Mouse (Mus musculus) MEL (cell line): Measurements from ENCODE around the gene Stam. TPM values are rescaled to one million over a fixed set of nuclear protein-coding genes. Genes with fewer than 3 reads are reported as not detected.
A peak's percentile ranks its signal among the peaks of the same experiment; 100 is the strongest.

Source experiments
- DNase-seq: peaks from one replicate; pipeline ENCODE4 v3.0.0; 2011; ENCODE audit warnings: low read depth, low spot score
- H3K27ac ChIP-seq: 2 replicates; pipeline ENCODE4 v1.5.1; 2012; ENCODE audit warnings: low read depth, mild to moderate bottlenecking, control low read depth, low read length, moderate library complexity; ENCODE audit not compliant: control insufficient read depth
- H3K27me3 ChIP-seq, 2 experiments: fragments of 150-350 bp in 1 of 2; sonication (generic) in 1 of 2; 2 replicates each; pipeline ENCODE4 v1.6.1; 2012; ENCODE audit warnings: low read length in 2 of 2, mild to moderate bottlenecking in 2 of 2, improper control_type of control experiment in 1 of 2, moderate library complexity in 1 of 2; ENCODE audit not compliant: insufficient read depth in 2 of 2, control insufficient read depth in 1 of 2
- H3K36me3 ChIP-seq, 2 experiments: 2 replicates each; pipeline ENCODE4 v1.6.1; 2012 to 2014; ENCODE audit warnings: low read length in 2 of 2, improper control_type of control experiment in 1 of 2, inconsistent platforms in 1 of 2, mild to moderate bottlenecking in 1 of 2; ENCODE audit not compliant: insufficient read depth in 2 of 2, control insufficient read depth in 1 of 2
- H3K4me1 ChIP-seq, 2 experiments: fragments of 150-350 bp in 1 of 2; sonication (generic) in 1 of 2; 2 replicates each; pipeline ENCODE4 v1.6.1; 2012; ENCODE audit warnings: low read length in 2 of 2, improper control_type of control experiment in 1 of 2, mild to moderate bottlenecking in 1 of 2; ENCODE audit not compliant: insufficient read depth in 2 of 2, control insufficient read depth in 1 of 2
- H3K4me3 ChIP-seq, 2 experiments: fragments of 150-350 bp in 1 of 2; sonication (generic) in 1 of 2; 2 replicates each; pipeline ENCODE4 v1.5.1; 2012; ENCODE audit warnings: low read depth in 2 of 2, low read length in 2 of 2, mild to moderate bottlenecking in 2 of 2, moderate library complexity in 2 of 2, control low read depth in 1 of 2, improper control_type of control experiment in 1 of 2; ENCODE audit not compliant: control insufficient read depth in 1 of 2, insufficient read depth in 1 of 2
- H3K79me2 ChIP-seq: 2 replicates; pipeline ENCODE4 v1.6.1; 2012; ENCODE audit warnings: mild to moderate bottlenecking, low read length, moderate library complexity; ENCODE audit not compliant: control insufficient read depth, poor library complexity, insufficient read depth
- H3K9ac ChIP-seq: 2 replicates; pipeline ENCODE4 v1.6.1; 2012; ENCODE audit warnings: low read depth, mild to moderate bottlenecking, control low read depth, low read length, moderate library complexity; ENCODE audit not compliant: control insufficient read depth, poor library complexity, severe bottlenecking
- H3K9me3 ChIP-seq: fragments of 150-350 bp; sonication (generic); replicated peaks from 2 replicates; pipeline ENCODE4 v1.6.1; 2012; ENCODE audit warnings: mild to moderate bottlenecking, low read length, improper control_type of control experiment, moderate library complexity; ENCODE audit not compliant: insufficient read depth
- CTCF ChIP-seq, 3 experiments: IDR thresholded peaks in 2 of 3; conservative IDR thresholded peaks in 1 of 3; 2 replicates each; pipeline ENCODE4 v1.5.1; 2011 to 2012; ENCODE audit warnings: low read length in 3 of 3, low read depth in 2 of 3, mild to moderate bottlenecking in 2 of 3, improper control_type of control experiment in 1 of 3, inconsistent platforms in 1 of 3, mixed read lengths in 1 of 3, moderate library complexity in 1 of 3; ENCODE audit not compliant: control insufficient read depth in 1 of 3, insufficient read depth in 1 of 3, poor library complexity in 1 of 3, severe bottlenecking in 1 of 3
- ETS1 ChIP-seq: IDR thresholded peaks from 2 replicates; pipeline ENCODE4 v1.6.1; 2012; ENCODE audit warnings: low read depth, mild to moderate bottlenecking, inconsistent platforms, low read length, improper control_type of control experiment, moderate library complexity
- GABPA ChIP-seq: IDR thresholded peaks from 2 replicates; pipeline ENCODE4 v1.6.1; 2012; ENCODE audit warnings: low read depth, mild to moderate bottlenecking, inconsistent platforms, low read length, improper control_type of control experiment, moderate library complexity
- GATA1 ChIP-seq: IDR thresholded peaks from 2 replicates; pipeline ENCODE4 v1.6.1; 2011; ENCODE audit warnings: low read depth, low read length, improper control_type of control experiment
- HCFC1 ChIP-seq: IDR thresholded peaks from 2 replicates; pipeline ENCODE4 v1.6.1; 2012; ENCODE audit warnings: low read depth, mild to moderate bottlenecking, inconsistent platforms, low read length, improper control_type of control experiment, moderate library complexity
- MAFK ChIP-seq: IDR thresholded peaks from 2 replicates; pipeline ENCODE4 v1.6.1; 2011; ENCODE audit warnings: low read depth, mild to moderate bottlenecking, low read length, improper control_type of control experiment, borderline replicate concordance
- MAX ChIP-seq: IDR thresholded peaks from 2 replicates; pipeline ENCODE4 v1.6.1; 2011; ENCODE audit warnings: low read length, improper control_type of control experiment
- MAZ ChIP-seq: IDR thresholded peaks from 2 replicates; pipeline ENCODE4 v1.6.1; 2012; ENCODE audit warnings: low read depth, mild to moderate bottlenecking, inconsistent platforms, low read length, improper control_type of control experiment
- MXI1 ChIP-seq: IDR thresholded peaks from 2 replicates; pipeline ENCODE4 v1.6.1; 2011; ENCODE audit warnings: mild to moderate bottlenecking, low read depth, low read length, improper control_type of control experiment
- POLR2A ChIP-seq, 2 experiments: IDR thresholded peaks; 2 replicates each; pipeline ENCODE4 v1.6.1; 2011 to 2012; ENCODE audit warnings: low read length in 2 of 2, mild to moderate bottlenecking in 2 of 2, control low read depth in 1 of 2, improper control_type of control experiment in 1 of 2, low read depth in 1 of 2, moderate library complexity in 1 of 2; ENCODE audit not compliant: control insufficient read depth in 1 of 2, insufficient read depth in 1 of 2, poor library complexity in 1 of 2
- POLR2AphosphoS5 ChIP-seq: IDR thresholded peaks from 2 replicates; pipeline ENCODE4 v1.6.1; 2012; ENCODE audit warnings: low read depth, borderline replicate concordance, mild to moderate bottlenecking, inconsistent platforms, low read length, moderate library complexity, mixed read lengths
- RAD21 ChIP-seq: IDR thresholded peaks from 2 replicates; pipeline ENCODE4 v1.6.1; 2011; ENCODE audit warnings: mild to moderate bottlenecking, low read depth, low read length, improper control_type of control experiment
- RCOR1 ChIP-seq: IDR thresholded peaks from 2 replicates; pipeline ENCODE4 v1.6.1; 2012; ENCODE audit warnings: low read depth, mild to moderate bottlenecking, inconsistent platforms, low read length, improper control_type of control experiment
- SIN3A ChIP-seq: IDR thresholded peaks from 2 replicates; pipeline ENCODE4 v1.6.1; 2012; ENCODE audit warnings: low read length, improper control_type of control experiment, inconsistent platforms
- SMC3 ChIP-seq: IDR thresholded peaks from 2 replicates; pipeline ENCODE4 v1.6.1; 2011; ENCODE audit warnings: low read depth, low read length, improper control_type of control experiment
- TBP ChIP-seq: IDR thresholded peaks from 2 replicates; pipeline ENCODE4 v1.8.0; 2011; ENCODE audit warnings: low read depth, low read length, improper control_type of control experiment
- TCF12 ChIP-seq: IDR thresholded peaks from 2 replicates; pipeline ENCODE4 v1.6.1; 2014; ENCODE audit warnings: low read depth, mild to moderate bottlenecking, inconsistent platforms, low read length, improper control_type of control experiment, moderate library complexity
- ZC3H11A ChIP-seq: IDR thresholded peaks from 2 replicates; pipeline ENCODE4 v1.6.1; 2012; ENCODE audit warnings: low read depth, mild to moderate bottlenecking, inconsistent platforms, low read length, improper control_type of control experiment
- ZNF384 ChIP-seq: IDR thresholded peaks from 2 replicates; pipeline ENCODE4 v1.6.1; 2012; ENCODE audit warnings: low read depth, mild to moderate bottlenecking, inconsistent platforms, low read length, improper control_type of control experiment
- polyA plus RNA-seq, 2 experiments: library from polyadenylated mRNA; stranded (reverse) in 1 of 2; unstranded in 1 of 2; fragments of >175 nt in 1 of 2; fragments of >200 nt in 1 of 2; gene quantifications; 2 replicates each; pipeline versions ENCODE4 v1.2.1 to v1.2.4; 2012; ENCODE audit warnings: low replicate concordance in 2 of 2, low read depth in 1 of 2; ENCODE audit not compliant: insufficient read length in 2 of 2, insufficient read depth in 1 of 2, missing spikeins in 1 of 2
- total RNA-seq: library from RNA; depleted of rRNA; stranded (reverse); fragments of 300-350 nt; gene quantifications from 2 replicates; pipeline ENCODE4 v1.2.3, GENCODE M21; 2012

The Stam gene
- total and polyA plus RNA-seq, 3 experiments = 24.5 to 466 (median 29.6) TPM

GRCm38 (mm10) chr2:14145311-14145710 lies 71.4 kb downstream of the Stam start:
- H3K79me2 ChIP-seq = no peaks in the 10 kb centered on the region
- no peaks in the 10 kb centered on the region; a peak in 1 of 4 replicates for H3K4me1 ChIP-seq
- H3K27me3 ChIP-seq = no peaks in the 10 kb centered on the region
- H3K27ac ChIP-seq = no peak overlapping the region
- H3K9me3 ChIP-seq = no peaks in the 10 kb centered on the region
- no peak overlapping the region for H3K9ac ChIP-seq
- TF ChIP-seq GATA1 = no peak
- no peak for TF ChIP-seq SMC3
- TF ChIP-seq MXI1 = no peak
- TF ChIP-seq MAFK = no peak
- TF ChIP-seq CTCF (IDR thresholded peaks at IDR 0.05 in 2 of 3, conservative IDR thresholded peaks at IDR 0.05 in 1 of 3; ENCODE audit: control insufficient read depth in 1 of 3, insufficient read depth in 1 of 3, low read depth in 2 of 3, low read length in 3 of 3, poor library complexity in 1 of 3, severe bottlenecking in 1 of 3) = no peak
- no peak for TF ChIP-seq ETS1
- no peak for TF ChIP-seq TBP
- TF ChIP-seq MAZ = no peak
- TF ChIP-seq ZNF384 = no peak
- no peak for TF ChIP-seq SIN3A
- no peak for TF ChIP-seq HCFC1
- peaks cover 2 to 25% of the 10 kb centered on the region in 2 experiments; a peak in 2 of 4 replicates for H3K36me3 ChIP-seq
- H3K4me3 ChIP-seq = no peak overlapping the region
- peak; percentile 18 for DNase-seq

DNA sequence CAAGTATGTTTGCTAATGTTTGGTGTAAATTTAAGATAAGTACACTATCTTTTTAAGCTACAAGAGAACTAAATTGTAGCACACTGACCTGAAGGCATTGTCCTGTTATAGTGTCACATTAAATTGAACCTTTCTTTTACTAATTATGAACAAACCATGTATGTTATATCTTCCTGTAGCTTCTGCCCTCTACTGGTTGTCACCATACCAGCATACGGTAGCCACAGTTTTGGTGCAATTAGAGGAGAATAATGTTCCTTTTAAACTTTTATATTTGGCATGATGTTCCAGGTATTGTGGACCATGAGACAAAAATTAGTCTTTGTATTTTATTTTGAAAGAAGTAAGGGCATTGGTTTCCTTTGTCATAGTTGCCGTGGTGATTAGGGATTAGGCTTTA lies 73.0 kb downstream of the Stam start:
- Histone ChIP-seq H3K27ac (no peak overlapping the region), H3K36me3 (peaks cover 2 to 23% of the 10 kb centered on the region in 2 experiments; a peak in 2 of 4 replicates), H3K4me3 (no peak overlapping the region), H3K4me1 (no peaks in the 10 kb centered on the region; a peak in 1 of 4 replicates), H3K9me3 (no peaks in the 10 kb centered on the region), H3K27me3 (no peaks in the 10 kb centered on the region)
- peak; percentile 70 for TF ChIP-seq SMC3
- TF ChIP-seq RAD21 = peak; percentile 36
- TF ChIP-seq MAX = no peak
- no peak for TF ChIP-seq POLR2A (IDR thresholded peaks at IDR 0.05; ENCODE audit: control insufficient read depth in 1 of 2, insufficient read depth in 1 of 2, low read depth in 1 of 2, low read length in 2 of 2, poor library complexity in 1 of 2)
- peak; percentile 22 to 56 (median 26); a peak in 4 of 6 replicates for TF ChIP-seq CTCF (IDR thresholded peaks at IDR 0.05 in 2 of 3, conservative IDR thresholded peaks at IDR 0.05 in 1 of 3; ENCODE audit: control insufficient read depth in 1 of 3, insufficient read depth in 1 of 3, low read depth in 2 of 3, low read length in 3 of 3, poor library complexity in 1 of 3, severe bottlenecking in 1 of 3)
- TF ChIP-seq POLR2AphosphoS5 = no peak
- no peak for TF ChIP-seq GABPA
- no peak for TF ChIP-seq TCF12
- no peak for TF ChIP-seq RCOR1
- peak; percentile 25; the same call in 1 of the 2 replicates for TF ChIP-seq ZC3H11A
- TF ChIP-seq, all 39 proteins: peak for 4
- H3K79me2 ChIP-seq = no peaks in the 10 kb centered on the region
- peak; percentile 36 for DNase-seq
- H3K9ac ChIP-seq = no peak overlapping the region
